Mouse (Mus musculus) heart, postnatal 10 days (tissue): ENCODE results near the gene Abca9. TPM values are rescaled to one million over a fixed set of nuclear protein-coding genes. Genes with fewer than 3 reads are reported as not detected.

ENCODE experiments used
- DNase-seq, 2 experiments: peaks; one replicate each; pipeline ENCODE4 v3.0.0; 2021
- intact Hi-C: fragments of 180-260 bp; cut with DNase I; formaldehyde crosslinking; loops from one replicate; pipeline ENCODE4 v1.15.1; 2025
- total RNA-seq, 2 experiments: library from RNA; stranded (reverse); gene quantifications; 2 replicates each; pipeline ENCODE4 v1.2.3; 2021

Gene Abca9
- total RNA-seq, 2 experiments from 2014 or later, result 15.6 to 17.0 TPM

GRCm38 (mm10) chr11:110072158-110072557, 95.8 kb downstream of the Abca9 start:
- no peak for DNase-seq
- intact Hi-C loops, result no loop called here

- intact Hi-C loops, result no loop called here
- DNase-seq, result peak; percentile 15 to 19
Observed at GRCm38 (mm10) chr11:110061032-110061431, 107.0 kb downstream of the Abca9 start.

- intact Hi-C loops, result no loop called here
- DNase-seq, result no peak
Observed at GRCm38 (mm10) chr11:110060127-110060526, 107.9 kb downstream of the Abca9 start.

GRCm38 (mm10) chr11:110053681-110054080, 114.3 kb downstream of the Abca9 start:
- intact Hi-C loops, result no loop called here
- DNase-seq, result no peak

Other genes with a start within 250 kb of the Abca9 start
- gene Abca8b, start 172.4 kb downstream of the Abca9 start, total RNA-seq, result 1 to 10 TPM; 7.1 to 7.4 TPM
- 10 to 100 TPM; 47.2 to 48.5 TPM for gene Abca8a, start 72.2 kb downstream of the Abca9 start, total RNA-seq
- gene Abca6, start 83.6 kb upstream of the Abca9 start, total RNA-seq, result 1 to 10 TPM; 6.9 to 7.7 TPM
- 10 to 100 TPM in 1 of 2 experiments, 1 to 10 TPM in 1; 9.8 to 12.3 TPM for gene Abca5, start 169.5 kb upstream of the Abca9 start, total RNA-seq
- gene Map2k6, start 230.9 kb upstream of the Abca9 start, total RNA-seq, result 10 to 100 TPM in 1 of 2 experiments, 1 to 10 TPM in 1; 7.7 to 11.7 TPM